Mouse (Mus musculus): ENCODE results near the gene Cfap221. TPM values are rescaled to one million over a fixed set of nuclear protein-coding genes. Genes with fewer than 3 reads are reported as not detected.

Cfap221 gene
- polyA plus RNA-seq, 1 experiment from 2014 or later = 0.32 TPM

DNA sequence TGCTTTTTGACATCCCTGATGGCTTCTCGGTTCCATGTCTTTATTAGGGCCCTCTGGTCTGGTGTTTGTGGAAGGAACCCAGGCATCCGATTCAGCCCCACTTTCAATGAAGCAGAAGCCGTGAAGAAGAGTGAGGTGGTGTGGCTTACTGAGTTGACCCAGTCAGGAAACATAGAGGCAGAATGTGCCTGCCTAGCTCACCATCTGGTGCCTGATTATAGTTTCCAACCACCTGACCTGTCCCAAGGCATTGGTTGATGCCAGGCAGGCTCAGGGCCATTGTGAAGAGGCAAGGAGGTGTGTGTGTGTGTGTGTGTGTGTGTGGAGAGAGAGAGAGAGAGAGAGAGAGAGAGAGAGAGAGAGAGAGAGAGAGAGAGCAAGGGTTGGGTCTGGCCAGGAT is 33.4 kb upstream of the Cfap221 start:
- H3K27me3 ChIP-seq (ENCODE audit: control insufficient read depth, insufficient read depth, low read length) = no peaks in the 10 kb centered on the region
- ATAC-seq (ENCODE audit: low FRiP score) (no peak), DNase-seq (ENCODE audit: low spot score) (no peak)
- 83% methylated on average over 3 of the region's 3 CpGs for WGBS
- no peak overlapping the region for H3K4me2 ChIP-seq (replicated peaks)
- H3K9me3 ChIP-seq (ENCODE audit: control insufficient read depth, low read length) = no peaks in the 10 kb centered on the region
- H3K36me3 ChIP-seq (replicated peaks; ENCODE audit: control insufficient read depth, insufficient read depth) = no peaks in the 10 kb centered on the region
- no peaks in the 10 kb centered on the region for H3K4me1 ChIP-seq (replicated peaks; ENCODE audit: control insufficient read depth, insufficient read depth, low read length)
- no peak overlapping the region for H3K27ac ChIP-seq
- no peak overlapping the region for H3K9ac ChIP-seq
- H3K4me3 ChIP-seq (replicated peaks; ENCODE audit: low read length) = no peak overlapping the region

DNA sequence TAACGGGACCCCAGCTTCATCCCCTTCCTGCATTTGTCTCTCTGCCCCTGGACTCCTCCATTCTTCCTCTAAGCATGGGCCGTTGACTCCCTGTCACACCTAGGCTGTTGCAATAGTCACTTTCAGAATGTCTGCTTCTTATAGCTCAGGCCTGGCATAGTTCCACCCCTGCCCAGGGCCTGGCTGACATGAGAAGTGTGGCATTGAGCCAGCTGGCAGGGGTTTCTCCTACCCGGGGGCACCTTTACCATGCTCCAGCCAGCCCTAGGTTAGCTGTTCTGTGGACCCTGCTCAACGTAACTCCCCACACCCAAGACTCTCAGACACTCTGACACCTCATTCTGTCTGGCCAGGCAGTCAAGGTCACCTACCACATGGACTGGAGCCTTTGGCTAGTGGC is 30.7 kb upstream of the Cfap221 start:
- Histone ChIP-seq H3K27me3 (ENCODE audit: control insufficient read depth, insufficient read depth, low read length) (no peaks in the 10 kb centered on the region), H3K27ac (no peak overlapping the region), H3K9ac (no peak overlapping the region), H3K4me3 (replicated peaks; ENCODE audit: low read length) (no peak overlapping the region), H3K4me1 (replicated peaks; ENCODE audit: control insufficient read depth, insufficient read depth, low read length) (no peaks in the 10 kb centered on the region), H3K36me3 (replicated peaks; ENCODE audit: control insufficient read depth, insufficient read depth) (no peaks in the 10 kb centered on the region), H3K9me3 (ENCODE audit: control insufficient read depth, low read length) (no peaks in the 10 kb centered on the region), H3K4me2 (replicated peaks) (no peak overlapping the region)
- DNase-seq (ENCODE audit: low spot score) = no peak
- ATAC-seq (ENCODE audit: low FRiP score) = peak; percentile 37; the same call in 1 of the 2 replicates
- WGBS = 67% methylated on average over 4 of the region's 4 CpGs

DNA sequence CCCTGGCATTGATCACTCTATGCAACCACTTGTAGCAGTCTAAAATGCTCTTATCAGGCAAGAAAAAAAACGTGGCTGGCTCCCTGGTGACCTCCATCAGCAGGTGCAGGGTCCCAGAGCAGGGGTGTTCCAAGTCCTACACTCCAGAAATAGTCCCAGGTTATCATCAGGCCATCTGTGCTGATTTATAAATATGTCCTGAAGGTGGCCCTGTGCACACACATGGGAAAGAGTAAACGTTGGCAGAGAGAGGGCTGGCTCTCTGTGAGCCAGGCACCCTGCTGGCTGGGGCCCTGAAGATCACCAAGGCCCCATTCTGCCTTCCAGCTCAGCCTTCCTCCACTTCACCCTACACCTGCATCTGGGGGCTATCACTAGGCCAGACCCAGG is 28.0 kb upstream of the Cfap221 start:
- no peak overlapping the region for H3K27ac ChIP-seq
- H3K9me3 ChIP-seq (ENCODE audit: control insufficient read depth, low read length) = no peaks in the 10 kb centered on the region
- no peak for ATAC-seq (ENCODE audit: low FRiP score)
- H3K4me2 ChIP-seq (replicated peaks) = no peak overlapping the region
- no peaks in the 10 kb centered on the region for H3K27me3 ChIP-seq (ENCODE audit: control insufficient read depth, insufficient read depth, low read length)
- WGBS = 31% methylated on average over 2 of the region's 2 CpGs
- no peaks in the 10 kb centered on the region for H3K4me1 ChIP-seq (replicated peaks; ENCODE audit: control insufficient read depth, insufficient read depth, low read length)
- no peak overlapping the region for H3K4me3 ChIP-seq (replicated peaks; ENCODE audit: low read length)
- no peaks in the 10 kb centered on the region for H3K36me3 ChIP-seq (replicated peaks; ENCODE audit: control insufficient read depth, insufficient read depth)
- DNase-seq (ENCODE audit: low spot score) = no peak
- no peak overlapping the region for H3K9ac ChIP-seq

DNA sequence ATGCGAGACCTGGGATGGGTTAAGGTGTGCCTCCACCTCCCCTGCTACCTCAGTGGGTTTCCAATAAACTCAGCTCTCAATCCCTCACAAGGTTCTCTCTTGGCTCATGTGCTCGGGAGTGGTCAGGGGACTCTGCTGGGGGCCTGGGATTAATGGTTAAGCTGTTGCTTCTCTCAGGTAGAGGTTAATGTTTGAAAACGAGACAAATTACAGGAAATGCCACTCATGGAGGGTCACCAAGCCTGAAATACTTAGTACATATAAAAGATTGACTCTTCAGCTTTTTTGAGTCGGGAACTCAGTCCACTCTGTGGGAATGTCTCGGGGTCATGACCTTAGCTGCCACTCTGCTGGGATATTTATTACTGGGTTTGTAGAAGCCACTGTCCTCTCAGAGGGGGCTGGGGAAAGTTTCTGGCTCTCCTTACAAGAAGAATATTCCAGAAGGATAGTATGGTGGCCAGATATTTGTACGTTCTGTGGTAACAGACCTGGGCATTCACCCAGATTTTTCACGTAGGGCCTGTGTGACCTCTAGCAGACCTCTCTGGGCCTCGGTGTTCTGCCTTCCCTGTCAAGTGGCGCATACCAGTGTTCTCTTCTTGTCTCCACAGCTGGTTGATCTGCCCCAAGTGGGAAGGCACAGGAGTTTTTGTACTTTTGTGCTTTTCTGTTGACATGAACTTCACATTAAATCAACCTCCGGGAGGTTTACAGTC is 27.5 kb upstream of the Cfap221 start:
- 63% methylated on average over 10 of the region's 10 CpGs for WGBS
- no peak overlapping the region for H3K27ac ChIP-seq
- no peak overlapping the region for H3K9ac ChIP-seq
- no peaks in the 10 kb centered on the region for H3K36me3 ChIP-seq (replicated peaks; ENCODE audit: control insufficient read depth, insufficient read depth)
- no peak for DNase-seq (ENCODE audit: low spot score)
- no peak for ATAC-seq (ENCODE audit: low FRiP score)
- no peak overlapping the region for H3K4me3 ChIP-seq (replicated peaks; ENCODE audit: low read length)
- no peak overlapping the region for H3K4me2 ChIP-seq (replicated peaks)
- no peaks in the 10 kb centered on the region for H3K4me1 ChIP-seq (replicated peaks; ENCODE audit: control insufficient read depth, insufficient read depth, low read length)
- H3K9me3 ChIP-seq (ENCODE audit: control insufficient read depth, low read length) = no peaks in the 10 kb centered on the region
- no peaks in the 10 kb centered on the region for H3K27me3 ChIP-seq (ENCODE audit: control insufficient read depth, insufficient read depth, low read length)

DNA sequence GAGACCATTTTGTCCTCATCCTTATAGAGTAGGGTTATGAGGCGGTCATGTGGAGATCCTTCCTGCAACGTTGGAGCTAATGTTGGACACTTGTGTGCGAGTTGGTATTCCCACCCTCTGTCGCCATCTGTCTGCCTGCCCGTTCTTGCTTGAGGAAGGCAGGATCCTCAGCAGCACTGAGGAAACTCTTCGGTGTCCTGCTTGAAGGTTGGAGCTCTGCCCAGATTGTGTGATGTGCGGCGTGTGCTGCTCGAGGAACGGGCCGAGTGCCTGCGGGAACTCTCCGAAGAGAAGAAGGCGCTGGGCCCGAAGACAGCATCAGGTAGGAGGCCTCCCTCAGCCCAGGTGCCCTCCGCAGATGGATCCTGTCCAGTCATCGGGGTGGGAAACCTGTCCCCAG is 24.9 kb upstream of the Cfap221 start:
- H3K4me3 ChIP-seq (replicated peaks; ENCODE audit: low read length) = no peak overlapping the region
- DNase-seq (ENCODE audit: low spot score) (no peak), ATAC-seq (ENCODE audit: low FRiP score) (no peak)
- H3K9me3 ChIP-seq (ENCODE audit: control insufficient read depth, low read length) = no peaks in the 10 kb centered on the region
- no peaks in the 10 kb centered on the region for H3K27me3 ChIP-seq (ENCODE audit: control insufficient read depth, insufficient read depth, low read length)
- no peak overlapping the region for H3K4me2 ChIP-seq (replicated peaks)
- no peaks in the 10 kb centered on the region for H3K36me3 ChIP-seq (replicated peaks; ENCODE audit: control insufficient read depth, insufficient read depth)
- H3K9ac ChIP-seq = no peak overlapping the region
- WGBS = 92% methylated on average over 17 of the region's 17 CpGs
- H3K27ac ChIP-seq = no peak overlapping the region
- no peaks in the 10 kb centered on the region for H3K4me1 ChIP-seq (replicated peaks; ENCODE audit: control insufficient read depth, insufficient read depth, low read length)

DNA sequence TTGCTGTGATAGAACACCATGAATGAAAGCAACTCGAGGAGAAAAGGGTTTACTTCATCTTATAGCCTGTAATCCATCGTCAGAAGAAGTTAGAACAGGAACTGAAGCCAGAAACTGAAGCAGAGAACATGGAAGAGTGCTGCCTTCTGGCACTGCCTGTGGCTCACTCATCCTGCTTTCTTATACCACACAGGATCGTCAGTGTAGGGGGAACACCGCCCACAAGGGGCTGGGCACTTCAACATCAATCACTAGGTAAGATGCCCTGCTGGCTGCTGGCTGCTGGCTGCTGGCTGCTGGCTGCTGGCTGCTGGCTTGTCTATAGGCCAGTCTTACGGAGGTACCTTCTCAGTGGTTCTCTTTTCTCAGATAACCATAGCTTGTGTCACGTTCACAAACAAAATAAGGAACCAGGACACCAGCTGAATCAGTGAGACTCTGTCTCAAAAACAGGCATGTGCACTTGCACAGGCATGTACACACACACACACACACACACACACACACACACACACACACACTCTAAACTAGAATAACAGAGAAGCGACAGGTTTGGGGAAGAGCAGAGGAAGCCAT is 23.4 kb upstream of the Cfap221 start:
- Histone ChIP-seq H3K4me3 (replicated peaks; ENCODE audit: low read length) (no peak overlapping the region), H3K9ac (no peak overlapping the region), H3K36me3 (replicated peaks; ENCODE audit: control insufficient read depth, insufficient read depth) (no peaks in the 10 kb centered on the region), H3K4me2 (replicated peaks) (no peak overlapping the region), H3K4me1 (replicated peaks; ENCODE audit: control insufficient read depth, insufficient read depth, low read length) (no peaks in the 10 kb centered on the region), H3K27ac (no peak overlapping the region), H3K27me3 (ENCODE audit: control insufficient read depth, insufficient read depth, low read length) (no peaks in the 10 kb centered on the region), H3K9me3 (ENCODE audit: control insufficient read depth, low read length) (no peaks in the 10 kb centered on the region)
- WGBS = 82% methylated on average over 7 of the region's 7 CpGs
- ATAC-seq (ENCODE audit: low FRiP score) = no peak
- DNase-seq (ENCODE audit: low spot score) = no peak

DNA sequence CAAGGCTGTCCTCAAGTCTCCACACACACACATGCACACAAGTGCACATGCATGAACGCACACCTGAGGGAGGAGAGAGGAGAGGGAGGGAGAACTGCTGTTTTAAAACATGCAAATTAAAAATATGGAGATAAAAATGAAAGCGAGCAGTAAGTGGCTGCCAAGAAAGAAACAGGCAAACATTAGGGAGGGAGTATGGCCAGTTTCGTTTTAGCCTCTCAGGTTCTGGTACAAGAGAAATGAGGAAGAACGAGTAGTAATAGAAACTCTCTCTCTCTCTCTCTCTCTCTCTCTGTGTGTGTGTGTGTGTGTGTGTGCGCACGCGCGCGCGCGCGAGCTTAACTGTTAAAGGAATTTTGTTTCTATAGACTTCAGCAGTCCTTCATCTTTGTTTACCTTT is 22.4 kb upstream of the Cfap221 start:
- WGBS = 96% methylated on average over 12 of the region's 12 CpGs

DNA sequence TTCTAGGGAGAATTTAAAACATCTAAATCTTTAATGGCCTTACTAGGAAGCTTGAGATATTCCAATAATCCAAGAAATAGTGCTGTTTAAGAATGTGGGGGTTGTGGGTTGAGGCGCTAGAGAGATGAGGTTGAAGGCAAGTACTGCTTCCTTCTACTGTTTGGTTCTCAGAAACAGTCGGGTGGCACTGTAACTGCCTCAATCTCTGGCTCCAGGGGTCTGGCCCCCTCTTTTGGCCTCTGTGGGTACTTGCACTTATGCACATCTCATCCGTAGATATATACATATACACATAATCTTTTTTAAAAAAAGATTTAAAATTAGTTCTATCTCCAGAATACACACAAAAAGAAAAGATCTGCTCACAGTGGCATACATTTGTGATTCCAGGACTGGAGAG is 21.9 kb upstream of the Cfap221 start:
- 67% methylated on average over 3 of the region's 3 CpGs for whole genome bisulfite sequencing
- no peak overlapping the region for H3K9ac ChIP-seq
- H3K4me1 ChIP-seq (replicated peaks; ENCODE audit: control insufficient read depth, insufficient read depth, low read length) = no peaks in the 10 kb centered on the region
- H3K27ac ChIP-seq = no peak overlapping the region
- H3K36me3 ChIP-seq (replicated peaks; ENCODE audit: control insufficient read depth, insufficient read depth) = no peaks in the 10 kb centered on the region
- DNase-seq (ENCODE audit: low spot score) = no peak
- H3K27me3 ChIP-seq (ENCODE audit: control insufficient read depth, insufficient read depth, low read length) = no peaks in the 10 kb centered on the region
- no peak overlapping the region for H3K4me2 ChIP-seq (replicated peaks)
- ATAC-seq (ENCODE audit: low FRiP score) = no peak
- no peaks in the 10 kb centered on the region for H3K9me3 ChIP-seq (ENCODE audit: control insufficient read depth, low read length)
- no peak overlapping the region for H3K4me3 ChIP-seq (replicated peaks; ENCODE audit: low read length)

More for the DNA sequence above, 22.4 kb upstream of the Cfap221 start:
- H3K4me1 ChIP-seq (replicated peaks; ENCODE audit: control insufficient read depth, insufficient read depth, low read length) = no peaks in the 10 kb centered on the region
- H3K4me2 ChIP-seq (replicated peaks) = no peak overlapping the region
- no peak for ATAC-seq (ENCODE audit: low FRiP score)
- no peaks in the 10 kb centered on the region for H3K9me3 ChIP-seq (ENCODE audit: control insufficient read depth, low read length)
- DNase-seq (ENCODE audit: low spot score) = no peak
- H3K36me3 ChIP-seq (replicated peaks; ENCODE audit: control insufficient read depth, insufficient read depth) = no peaks in the 10 kb centered on the region
- H3K27me3 ChIP-seq (ENCODE audit: control insufficient read depth, insufficient read depth, low read length) = no peaks in the 10 kb centered on the region
- no peak overlapping the region for H3K27ac ChIP-seq
- no peak overlapping the region for H3K9ac ChIP-seq
- H3K4me3 ChIP-seq (replicated peaks; ENCODE audit: low read length) = no peak overlapping the region

DNA sequence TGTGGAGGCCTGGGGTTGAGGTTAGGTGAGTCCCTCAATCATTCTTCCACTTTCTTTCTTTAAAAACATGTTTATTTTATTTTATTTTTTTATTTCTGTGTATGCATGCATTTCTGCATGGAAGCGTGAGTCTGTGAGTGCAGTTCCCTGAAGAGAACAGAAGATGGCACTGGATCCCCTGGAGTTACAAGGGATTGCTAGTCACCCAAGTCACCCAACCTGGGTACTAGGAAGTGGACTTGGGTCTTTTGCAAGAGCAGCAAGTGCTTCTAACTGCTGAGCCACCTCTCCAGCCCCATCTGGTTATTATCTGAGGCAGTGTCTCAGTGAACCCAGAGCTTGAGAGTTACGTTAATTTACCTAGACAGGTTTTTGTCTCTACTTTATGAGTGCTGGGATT is 19.2 kb upstream of the Cfap221 start:
- no peak overlapping the region for H3K9ac ChIP-seq
- no peaks in the 10 kb centered on the region for H3K4me1 ChIP-seq (replicated peaks; ENCODE audit: control insufficient read depth, insufficient read depth, low read length)
- H3K4me2 ChIP-seq (replicated peaks) = no peak overlapping the region
- no peaks in the 10 kb centered on the region for H3K36me3 ChIP-seq (replicated peaks; ENCODE audit: control insufficient read depth, insufficient read depth)
- H3K9me3 ChIP-seq (ENCODE audit: control insufficient read depth, low read length) = no peaks in the 10 kb centered on the region
- WGBS = 86% methylated on average over 2 of the region's 2 CpGs
- ATAC-seq (ENCODE audit: low FRiP score) = no peak
- no peaks in the 10 kb centered on the region for H3K27me3 ChIP-seq (ENCODE audit: control insufficient read depth, insufficient read depth, low read length)
- no peak overlapping the region for H3K4me3 ChIP-seq (replicated peaks; ENCODE audit: low read length)
- DNase-seq (ENCODE audit: low spot score) = no peak
- H3K27ac ChIP-seq = no peak overlapping the region

DNA sequence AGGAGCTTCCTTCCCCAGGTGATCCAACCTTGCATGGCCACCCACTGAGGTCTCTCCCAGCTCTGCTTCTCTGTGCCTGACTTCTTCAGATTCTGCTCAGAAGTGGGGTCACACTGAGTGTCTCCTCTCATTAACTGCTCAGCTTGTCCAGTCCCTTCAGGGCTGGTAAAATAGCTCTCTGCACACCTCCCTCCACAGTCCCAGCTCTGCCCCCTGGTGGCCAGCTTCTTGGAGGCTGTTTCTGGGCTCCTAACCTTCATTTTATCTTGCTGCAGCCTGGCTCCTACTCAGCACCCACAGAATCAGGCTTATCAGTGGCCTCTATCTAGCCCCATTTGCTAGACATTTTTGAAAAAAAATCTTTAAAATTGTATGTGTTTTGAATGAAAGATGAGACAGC is 16.1 kb upstream of the Cfap221 start:
- ATAC-seq (ENCODE audit: low FRiP score) (no peak), DNase-seq (ENCODE audit: low spot score) (peak; percentile 56)
- Histone ChIP-seq H3K36me3 (replicated peaks; ENCODE audit: control insufficient read depth, insufficient read depth) (no peaks in the 10 kb centered on the region), H3K4me3 (replicated peaks; ENCODE audit: low read length) (no peak overlapping the region), H3K27ac (no peak overlapping the region), H3K4me2 (replicated peaks) (no peak overlapping the region), H3K9me3 (ENCODE audit: control insufficient read depth, low read length) (no peaks in the 10 kb centered on the region), H3K4me1 (replicated peaks; ENCODE audit: control insufficient read depth, insufficient read depth, low read length) (no peaks in the 10 kb centered on the region; the same call in 1 of the 2 replicates), H3K27me3 (ENCODE audit: control insufficient read depth, insufficient read depth, low read length) (peaks cover 4% of the 10 kb centered on the region; the same call in 1 of the 2 replicates), H3K9ac (no peak overlapping the region)

All from hindbrain, embryonic 14.5 days (tissue).